Mouse (Mus musculus): ENCODE results near the gene G3bp1.

G3bp1 gene

DNA sequence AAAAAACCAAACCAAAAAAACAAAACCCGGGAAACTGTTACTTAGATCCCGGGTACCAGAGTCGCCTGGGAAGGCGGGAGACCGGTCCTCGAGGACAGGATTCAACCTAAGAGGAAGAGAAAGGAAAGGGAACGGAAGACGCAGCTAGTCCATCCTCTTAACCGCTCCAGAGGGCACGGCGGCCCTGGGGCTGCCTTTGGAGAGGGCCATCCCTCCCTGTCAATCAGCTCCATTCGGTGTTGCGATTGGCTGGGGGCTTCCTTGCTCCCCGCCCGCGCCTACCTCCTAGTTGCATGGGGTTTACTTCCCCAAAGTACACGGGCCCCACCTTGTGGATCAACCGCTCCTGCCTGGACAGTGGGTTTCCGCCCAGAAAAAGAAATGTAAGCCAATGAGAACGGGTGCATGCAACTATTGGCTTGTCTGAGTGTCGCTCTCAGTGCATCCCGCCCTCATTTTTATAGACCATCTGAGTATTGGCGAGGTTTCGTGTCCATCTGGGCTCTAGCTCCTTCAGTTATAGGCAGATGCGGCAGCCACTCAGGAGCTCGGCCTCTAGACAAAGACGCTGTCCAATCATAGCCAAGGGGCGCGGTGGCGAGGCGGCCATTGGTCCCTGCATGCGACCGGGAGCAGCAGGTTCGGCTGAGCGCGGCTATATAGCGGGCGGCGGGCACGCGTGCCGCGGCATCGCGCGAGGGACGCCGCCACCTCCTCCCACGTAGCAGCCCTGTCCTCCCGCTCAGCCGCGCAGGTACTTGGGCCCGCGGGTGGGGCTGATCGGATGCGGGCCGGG lies at the start of gene G3bp1:
TSS of gene G3bp1 (plus strand) at position 638 of the 796 bp plus-strand sequence.
- peak; percentile 99 for DNase-seq (ENCODE audit: low read depth, low spot score)

DNA sequence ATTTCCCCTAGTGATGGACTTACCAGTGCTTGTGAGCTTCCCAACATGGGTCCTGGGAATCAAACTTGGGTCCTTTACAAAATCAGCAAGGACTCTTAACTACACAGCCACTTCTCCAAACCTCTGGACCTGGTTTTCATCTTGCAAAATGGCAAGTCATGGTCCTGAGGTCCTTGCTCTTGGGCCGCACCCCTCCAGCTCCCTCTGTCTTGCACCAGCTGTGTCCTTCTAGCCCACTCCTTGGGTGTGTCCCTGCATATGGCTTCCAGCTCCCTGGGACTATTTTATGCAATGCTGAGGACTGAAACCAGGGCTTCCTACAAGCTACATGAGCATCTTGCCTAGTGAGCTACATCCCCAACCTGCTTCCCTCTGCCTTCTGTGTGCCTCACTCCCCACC lies 46.5 kb upstream of the G3bp1 start, which contains the start of gene Sparc:
TSS of gene Sparc (minus strand) at position 206 of the 400 bp plus-strand sequence.
- DNase-seq (ENCODE audit: low read depth, low spot score) = no peak

DNA sequence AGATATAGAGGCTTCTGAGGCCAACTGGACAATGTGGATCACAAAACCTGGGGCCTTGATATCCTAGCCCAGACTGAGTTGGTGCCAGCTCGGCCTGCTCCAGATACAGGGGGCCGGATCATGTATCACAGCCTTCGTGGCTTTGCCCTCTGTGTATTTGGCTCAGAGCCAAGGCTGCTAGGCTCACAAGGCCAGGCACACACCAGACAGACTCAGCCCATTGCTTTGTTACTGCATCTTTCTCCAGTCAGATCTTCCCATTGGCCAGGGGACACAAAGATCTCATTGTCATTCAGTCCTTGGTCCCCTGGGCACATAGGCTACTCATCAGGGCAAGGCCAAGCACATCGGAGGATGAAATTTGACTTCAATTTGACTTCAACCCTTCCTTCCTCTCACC lies 45.7 kb upstream of the G3bp1 start:
- DNase-seq (ENCODE audit: low read depth, low spot score) = no peak

DNA sequence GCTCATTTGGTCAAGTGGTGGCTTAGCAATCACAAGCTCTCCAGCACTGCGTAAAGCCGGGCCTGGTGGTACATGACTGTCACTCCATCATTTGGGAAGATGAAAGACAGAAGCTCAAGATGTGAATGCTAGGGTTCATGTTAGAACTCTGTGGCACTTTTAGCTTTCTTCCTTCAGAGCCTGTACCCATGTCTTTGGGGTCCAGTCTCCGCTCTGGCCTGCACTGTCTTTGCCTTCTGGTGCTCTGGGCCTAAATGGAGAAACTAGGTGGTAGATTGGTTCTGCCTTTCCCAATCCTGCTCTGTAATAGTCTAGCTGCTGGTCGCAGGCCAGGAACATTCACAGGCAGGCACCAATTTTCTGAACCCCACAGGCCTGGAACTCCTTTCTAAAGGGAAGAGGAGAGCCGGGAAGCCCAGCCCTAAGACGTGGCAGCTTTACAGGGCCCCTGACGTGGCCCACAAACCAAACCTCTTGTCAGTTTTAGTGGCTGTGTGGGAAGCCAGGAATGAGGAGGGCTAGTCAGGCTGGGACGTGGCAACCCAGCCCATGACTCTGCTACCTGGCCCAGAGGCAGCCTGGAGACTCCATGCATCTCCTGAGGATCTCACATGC lies 44.6 kb upstream of the G3bp1 start:
- DNase-seq (ENCODE audit: low read depth, low spot score) = no peak

DNA sequence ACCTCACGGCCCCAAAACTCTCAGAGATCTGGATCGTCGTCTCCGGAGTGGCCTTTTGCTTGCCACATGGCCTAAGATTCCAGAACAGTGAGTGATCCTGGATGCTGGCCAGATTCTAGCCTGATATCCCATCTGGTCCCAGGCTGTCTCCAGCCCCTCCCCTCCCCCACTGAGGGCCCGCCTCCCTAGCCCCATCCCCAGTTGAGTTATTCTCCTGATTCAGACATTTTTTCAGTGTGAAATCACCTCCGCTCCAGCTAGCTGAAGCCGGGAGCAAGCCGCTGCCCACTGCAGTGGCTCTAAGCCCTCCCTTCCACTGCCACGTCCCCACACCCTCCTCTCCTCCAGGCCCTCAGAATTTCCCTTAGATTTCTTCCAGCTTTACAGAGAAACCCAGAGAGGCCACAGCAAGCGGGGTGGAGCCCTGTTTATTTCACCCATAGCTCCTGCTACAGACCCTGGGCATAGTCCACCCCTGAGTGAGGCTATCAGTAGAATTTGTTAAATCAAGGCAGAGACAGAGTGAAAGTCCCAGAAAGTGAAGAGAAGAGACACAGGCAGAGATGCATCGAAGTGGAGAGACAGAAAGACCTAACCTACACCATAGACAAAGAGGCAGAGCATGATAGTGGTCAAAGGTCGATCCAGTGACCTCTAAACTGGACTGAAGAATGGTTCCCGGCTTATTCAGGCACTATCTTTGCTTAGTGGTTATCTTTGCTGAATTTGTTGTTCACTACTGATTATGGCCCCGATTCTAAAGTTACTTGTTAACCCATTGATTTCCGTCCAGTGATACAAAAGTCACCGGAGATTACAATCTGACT lies 41.1 kb upstream of the G3bp1 start:
- DNase-seq (ENCODE audit: low read depth, low spot score) = no peak

DNA sequence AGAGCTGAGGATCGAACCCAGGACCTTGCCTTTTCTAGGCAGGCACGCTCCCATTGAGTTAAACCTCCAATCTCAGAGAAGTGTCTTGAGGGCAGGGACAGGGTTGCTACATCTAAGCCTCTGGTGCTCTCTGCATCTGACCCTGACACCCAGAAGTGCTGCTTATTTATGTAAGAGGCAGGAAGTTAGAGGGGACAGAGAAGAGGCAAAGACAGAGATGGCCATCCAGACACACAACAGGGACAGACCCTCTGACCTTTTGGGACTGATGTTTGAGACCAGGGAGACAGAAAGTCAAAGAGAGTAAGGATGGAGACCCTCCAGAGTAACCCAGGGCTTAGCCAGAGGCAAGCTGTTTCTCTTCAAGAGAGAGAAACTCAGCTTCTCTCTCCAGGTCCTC lies 39.5 kb upstream of the G3bp1 start:
- DNase-seq (ENCODE audit: low read depth, low spot score) = no peak

DNA sequence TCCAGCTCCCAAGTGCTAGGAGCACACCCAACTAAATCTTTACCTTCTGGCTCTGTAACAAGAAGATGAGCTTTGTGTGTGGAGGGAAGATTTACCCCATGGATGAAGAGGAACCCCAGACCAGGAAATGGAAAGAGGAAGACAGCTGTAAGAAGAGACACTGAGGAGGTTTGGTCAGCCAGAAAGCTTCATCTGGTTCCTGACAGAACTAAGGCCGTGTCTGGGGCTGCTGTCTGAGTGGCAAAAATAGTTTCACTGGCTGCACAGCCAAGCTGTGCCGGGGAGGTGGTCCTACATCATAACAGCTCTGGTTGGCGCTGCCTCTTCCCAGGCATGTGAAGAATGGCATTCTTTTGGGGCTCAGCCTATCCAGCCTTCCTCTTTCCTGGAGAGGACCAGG lies 36.5 kb upstream of the G3bp1 start:
- no peak for DNase-seq (ENCODE audit: low read depth, low spot score)

DNA sequence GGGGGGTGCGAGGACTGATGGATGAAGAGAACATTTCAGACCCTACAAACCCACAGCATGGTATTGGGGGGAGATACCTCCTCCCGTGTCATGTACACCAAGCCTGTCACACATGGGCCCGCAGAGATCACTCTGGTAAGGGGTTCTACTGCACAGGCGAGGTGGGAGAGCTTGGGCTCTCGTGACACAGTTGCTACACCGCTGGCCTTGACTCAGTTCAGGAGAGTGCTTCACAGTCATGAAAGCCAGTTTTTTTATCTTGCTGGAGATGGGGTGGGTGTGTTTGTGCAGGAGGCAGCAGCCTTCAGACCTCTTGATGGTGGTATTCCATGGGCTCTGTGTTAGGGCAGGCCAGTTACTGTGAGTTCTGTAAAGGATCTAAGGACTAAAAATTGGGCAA lies 33.4 kb upstream of the G3bp1 start:
- DNase-seq (ENCODE audit: low read depth, low spot score) = no peak

DNA sequence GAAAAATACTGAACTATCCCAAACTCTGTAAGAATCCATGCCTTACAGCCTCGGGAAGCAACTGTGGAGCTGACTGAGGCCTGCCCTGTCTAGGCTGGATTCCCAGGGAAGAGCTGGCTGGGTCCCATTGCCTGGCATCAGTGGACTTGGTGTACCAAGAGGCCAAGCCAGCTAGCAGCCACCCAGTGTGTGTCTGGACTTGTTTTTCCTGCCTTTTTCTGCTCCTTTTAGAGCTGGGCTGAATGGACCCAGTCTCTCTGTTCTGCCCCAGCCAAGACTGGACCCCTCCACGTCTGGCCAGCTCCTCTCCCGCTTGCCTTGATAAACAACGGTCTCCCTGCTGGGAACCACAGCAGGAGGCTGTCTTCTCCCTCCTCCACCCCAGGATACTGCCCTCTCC lies 31.5 kb upstream of the G3bp1 start:
- no peak for DNase-seq (ENCODE audit: low read depth, low spot score)

DNA sequence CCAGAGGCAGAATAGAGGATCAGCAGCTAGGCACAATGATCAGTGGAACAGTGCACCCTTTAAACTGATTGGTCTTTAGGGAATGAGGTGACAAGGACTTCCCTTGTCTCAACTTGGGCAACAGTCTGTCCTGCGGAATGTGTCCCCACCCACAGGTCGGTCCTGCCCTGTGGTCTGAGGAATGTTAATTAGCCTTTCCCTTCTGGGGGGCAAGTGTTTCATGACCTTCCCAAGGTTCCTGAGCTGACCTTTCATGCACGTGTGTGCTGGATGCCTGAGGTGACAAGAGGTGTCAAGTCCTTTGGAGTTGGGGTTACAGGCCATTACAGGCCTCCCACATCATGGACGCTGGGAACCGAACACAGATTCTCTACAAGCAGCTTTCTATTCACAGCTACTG lies 29.8 kb upstream of the G3bp1 start:
- DNase-seq (ENCODE audit: low read depth, low spot score) = no peak

DNA sequence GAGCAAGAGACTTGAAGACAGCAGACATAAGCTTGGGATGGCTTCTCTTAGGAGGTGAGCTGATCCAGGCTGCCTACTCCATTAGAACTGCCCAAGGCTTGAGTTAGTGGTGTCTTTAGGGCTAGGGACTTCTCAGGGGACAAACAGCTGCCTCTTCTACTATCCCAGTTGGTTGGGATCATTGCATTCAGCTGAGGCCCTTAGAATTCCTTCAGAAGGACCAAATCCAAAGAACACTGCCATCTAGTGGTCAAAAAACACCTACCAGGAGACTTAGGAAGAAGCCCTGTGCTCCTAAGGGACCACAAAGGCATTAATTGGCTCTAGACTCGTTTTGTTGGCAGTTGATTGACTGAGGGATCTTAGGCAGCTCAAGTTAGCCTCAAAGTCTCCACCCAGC lies 24.7 kb upstream of the G3bp1 start:
- no peak for DNase-seq (ENCODE audit: low read depth, low spot score)

DNA sequence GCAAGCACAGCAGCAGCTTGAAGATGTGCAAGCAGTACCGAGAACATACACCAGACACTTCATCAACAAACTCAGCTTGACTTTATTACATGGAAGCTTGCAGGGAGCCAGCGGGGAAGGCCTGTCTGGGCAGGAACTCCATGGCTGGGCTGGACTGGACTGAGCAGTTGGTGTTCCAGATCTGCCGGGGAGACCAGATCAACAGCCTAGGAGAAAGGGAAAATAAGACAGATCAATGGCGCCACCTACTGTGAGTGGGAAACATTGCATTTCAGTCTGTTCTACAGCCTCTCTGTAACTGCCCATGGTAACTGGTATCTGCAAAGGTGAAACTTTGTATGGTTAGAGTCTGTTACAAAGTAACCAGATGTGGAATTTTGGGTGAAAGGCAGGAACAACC lies 22.9 kb upstream of the G3bp1 start:
- DNase-seq (ENCODE audit: low read depth, low spot score) = no peak

DNA sequence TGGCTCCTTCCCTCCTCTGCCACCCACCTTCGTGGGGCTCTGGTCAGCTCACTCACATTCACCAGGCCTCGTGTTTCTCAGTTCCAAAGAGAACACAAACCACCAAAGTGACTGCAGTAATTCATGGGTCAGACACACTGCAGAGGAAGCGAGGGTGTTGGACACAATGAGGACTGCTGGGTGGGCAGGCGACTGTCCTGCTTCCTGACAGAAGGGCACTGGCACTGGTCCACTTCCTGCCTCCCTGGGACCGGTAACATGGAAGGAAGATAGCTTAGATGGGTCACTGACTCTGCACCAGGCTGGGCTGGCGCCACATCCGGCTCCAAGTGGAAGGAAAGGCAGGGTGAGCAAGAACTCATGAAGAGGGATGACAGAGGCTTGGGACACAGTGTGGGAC lies 20.0 kb upstream of the G3bp1 start:
- no peak for DNase-seq (ENCODE audit: low read depth, low spot score)

DNA sequence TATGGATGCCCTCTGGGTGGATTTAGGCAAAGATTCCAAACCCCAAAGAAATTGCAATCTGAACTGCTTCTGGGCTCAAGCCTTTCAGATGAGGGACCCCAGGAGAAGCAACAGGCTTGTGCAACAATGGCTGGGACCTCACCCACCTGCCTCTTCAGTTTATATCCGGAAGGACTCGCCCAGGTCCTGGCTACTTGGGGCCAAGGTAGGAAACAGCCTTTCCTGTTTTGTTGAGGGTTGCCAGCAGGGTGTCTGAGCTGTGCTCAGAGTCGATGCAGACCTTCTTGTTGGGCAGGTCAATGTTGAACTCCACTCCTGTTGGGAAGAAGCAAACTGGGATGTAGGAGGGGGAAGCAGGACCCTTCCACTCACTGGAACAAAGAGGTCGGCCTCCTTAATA lies 19.2 kb upstream of the G3bp1 start:
- DNase-seq (ENCODE audit: low read depth, low spot score) = no peak

DNA sequence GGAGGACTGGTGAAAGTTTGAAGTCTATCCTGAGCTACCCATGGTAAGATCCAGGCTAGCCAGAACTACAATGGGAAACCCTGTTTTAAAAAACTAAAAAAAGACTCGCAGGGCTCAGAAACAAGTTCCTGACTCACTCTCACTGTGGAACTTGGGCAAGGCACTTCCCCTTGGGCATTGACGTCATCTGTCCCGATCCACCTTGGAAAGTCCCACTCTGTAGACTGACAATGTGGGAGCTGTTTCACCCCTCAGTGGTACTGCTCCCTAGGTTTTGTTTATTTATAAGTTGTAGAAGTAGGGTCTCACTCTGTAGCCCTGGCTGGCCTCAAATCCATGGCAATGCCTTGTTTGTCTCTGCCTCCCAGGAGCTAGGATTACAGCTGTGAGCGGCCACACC lies 15.8 kb upstream of the G3bp1 start:
- DNase-seq (ENCODE audit: low read depth, low spot score) = no peak

DNA sequence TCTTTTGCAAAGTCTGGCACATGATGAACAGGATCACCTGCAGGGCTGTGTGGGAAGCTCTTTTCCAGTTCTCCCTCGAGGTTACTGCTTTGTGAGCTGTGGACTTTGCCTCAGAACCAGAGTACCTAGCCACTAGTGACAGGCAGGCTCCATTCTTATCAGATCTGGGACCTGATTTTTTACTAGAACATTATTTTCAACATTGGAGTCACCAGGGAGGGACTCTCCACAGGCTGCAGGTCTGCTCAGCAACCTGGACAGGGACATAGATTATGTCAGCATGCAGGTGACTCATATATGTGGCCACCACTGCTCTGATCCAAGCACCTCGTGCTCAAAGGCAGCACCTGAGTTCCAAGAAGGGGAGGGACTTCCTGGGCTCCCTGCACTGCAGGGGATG lies 14.3 kb upstream of the G3bp1 start:
- DNase-seq (ENCODE audit: low read depth, low spot score) = no peak

DNA sequence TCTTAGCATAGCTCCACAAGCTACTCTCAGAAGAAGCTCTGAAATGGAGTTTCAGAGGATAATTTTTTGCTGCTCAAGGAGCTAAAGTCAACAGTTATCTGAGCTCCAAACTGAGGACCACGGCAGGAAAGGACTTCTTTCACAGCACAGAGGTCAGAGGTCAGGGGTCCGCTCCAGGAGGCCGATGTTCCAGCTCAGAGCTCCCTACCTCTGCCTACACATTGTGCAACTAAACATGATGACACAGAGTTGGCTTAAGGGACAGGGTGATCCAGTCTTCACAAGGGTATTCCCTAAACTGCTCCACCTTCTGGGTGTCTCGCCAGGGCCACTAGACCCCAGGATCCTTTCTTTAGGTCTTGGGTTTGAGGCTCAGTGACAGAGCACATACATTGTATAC lies 11.0 kb upstream of the G3bp1 start:
- DNase-seq (ENCODE audit: low read depth, low spot score) = no peak

DNA sequence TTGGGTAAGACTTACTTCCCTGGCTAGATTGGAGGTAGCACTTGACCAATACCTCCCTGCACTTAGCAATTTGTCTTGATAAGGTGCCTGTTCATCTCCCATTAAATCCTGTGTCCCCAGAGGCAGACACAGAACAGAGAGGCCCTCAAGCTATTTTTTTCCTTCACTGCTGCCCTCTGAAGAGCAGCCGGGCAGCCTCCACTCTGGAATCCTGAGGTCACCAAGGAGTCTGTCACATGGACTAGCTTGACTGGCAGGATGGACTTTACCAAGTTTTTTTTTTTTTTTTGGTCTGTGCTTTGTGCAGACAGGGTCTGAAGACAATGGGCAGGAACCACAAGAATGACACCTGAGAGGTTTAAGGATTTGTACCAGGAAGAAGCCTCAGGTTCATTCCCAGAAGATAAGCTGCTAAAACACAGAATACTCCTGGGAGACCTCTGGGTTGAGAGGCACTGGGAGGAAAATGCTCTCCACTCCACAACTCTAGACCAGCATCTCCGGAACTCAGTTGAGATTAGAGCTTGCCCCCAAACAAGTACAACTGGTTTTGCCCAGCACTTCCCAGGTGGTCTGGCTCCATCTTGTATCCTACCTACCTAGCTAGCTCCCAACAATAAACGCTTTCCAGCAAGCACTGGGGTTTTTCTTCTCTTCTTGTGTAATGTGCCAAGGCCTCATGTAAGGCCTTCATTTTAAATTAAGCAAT lies 9.5 kb upstream of the G3bp1 start:
- DNase-seq (ENCODE audit: low read depth, low spot score) = no peak

DNA sequence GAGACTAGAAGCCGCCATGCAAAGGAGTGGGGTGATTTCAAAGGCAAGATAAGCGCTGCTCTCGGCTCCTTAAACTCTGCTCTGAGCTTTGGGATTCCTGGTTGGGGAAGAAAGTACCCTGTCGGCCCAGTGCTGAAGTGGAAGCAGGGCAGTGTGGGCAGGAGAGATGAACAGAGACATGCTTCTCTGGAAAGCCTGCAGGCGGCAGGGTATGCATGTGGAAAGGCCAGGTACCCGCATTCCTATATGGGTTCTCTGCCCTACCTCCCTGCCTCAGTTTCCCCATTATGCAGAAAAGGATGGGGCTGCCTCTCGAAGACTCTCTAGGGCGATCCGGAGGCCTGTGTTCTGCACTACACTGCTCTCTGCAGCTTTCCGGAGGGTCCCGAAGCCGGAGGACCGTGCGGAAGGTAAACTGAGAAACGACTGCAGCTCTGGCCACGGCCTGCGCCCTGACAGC lies 8.9 kb upstream of the G3bp1 start:
- peak; percentile 40 for DNase-seq (ENCODE audit: low read depth, low spot score)

DNA sequence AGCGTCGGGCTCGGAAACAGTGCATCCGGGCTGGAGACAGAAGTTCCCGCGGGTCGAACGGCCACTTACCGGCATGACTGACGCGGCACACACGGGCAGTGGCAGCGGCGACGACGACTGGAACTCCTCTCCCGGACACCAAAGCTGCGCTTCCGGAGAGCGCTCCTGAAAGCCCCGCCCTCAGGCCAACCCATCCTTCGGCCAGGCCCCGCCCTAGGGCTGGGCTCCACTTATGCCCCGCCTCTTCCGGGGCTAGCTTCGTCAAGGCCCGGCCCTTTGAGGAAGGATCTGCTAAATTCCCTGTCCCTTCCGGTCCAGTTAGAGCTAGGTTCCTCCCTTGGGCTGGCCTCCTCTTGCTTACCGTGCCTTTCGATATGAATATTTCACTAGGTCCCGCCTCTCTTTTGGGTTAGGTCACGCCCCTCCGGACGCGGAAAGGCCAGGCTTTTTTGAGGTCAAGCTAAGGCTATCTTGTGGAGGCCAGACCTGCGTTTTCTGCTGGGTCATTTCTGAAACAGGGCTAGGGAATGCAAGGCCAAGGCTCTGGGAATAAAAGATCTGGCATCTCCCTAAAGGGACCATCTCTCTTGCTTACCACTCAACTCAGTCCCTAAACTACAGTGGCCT lies 8.4 kb upstream of the G3bp1 start, which contains the start of gene Atox1:
TSS of gene Atox1 (minus strand) at position 221 of the 627 bp plus-strand sequence.
- DNase-seq (ENCODE audit: low read depth, low spot score) = peak; percentile 97

DNA sequence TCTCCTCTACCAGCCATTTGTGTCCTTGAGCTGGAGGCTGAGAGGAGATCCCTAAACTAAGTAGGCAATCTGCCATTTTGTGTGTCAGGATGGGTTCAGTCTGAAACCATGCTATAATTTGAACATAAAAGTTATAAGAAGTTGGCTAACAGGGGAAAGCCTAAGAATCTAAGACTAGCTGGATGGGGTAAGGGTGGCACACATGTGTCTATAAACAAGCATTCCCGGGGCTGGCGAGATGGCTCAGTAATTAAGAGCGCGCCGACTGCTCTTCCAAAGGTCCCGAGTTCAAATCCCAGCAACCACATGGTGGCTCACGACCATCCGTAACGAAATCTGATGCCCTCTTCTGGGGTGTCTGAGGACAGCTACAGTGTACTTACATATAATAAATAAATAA lies 7.3 kb upstream of the G3bp1 start:
- no peak for DNase-seq (ENCODE audit: low read depth, low spot score)

Measured in WW6 (cell line).